Mouse (Mus musculus): ENCODE results near the gene Sgo2a.
"Not testable (repeated sequence)": the region's sequence is repeated elsewhere in the genome, so short reads cannot be mapped to it uniquely, and the experiment has no call there.

DNA sequence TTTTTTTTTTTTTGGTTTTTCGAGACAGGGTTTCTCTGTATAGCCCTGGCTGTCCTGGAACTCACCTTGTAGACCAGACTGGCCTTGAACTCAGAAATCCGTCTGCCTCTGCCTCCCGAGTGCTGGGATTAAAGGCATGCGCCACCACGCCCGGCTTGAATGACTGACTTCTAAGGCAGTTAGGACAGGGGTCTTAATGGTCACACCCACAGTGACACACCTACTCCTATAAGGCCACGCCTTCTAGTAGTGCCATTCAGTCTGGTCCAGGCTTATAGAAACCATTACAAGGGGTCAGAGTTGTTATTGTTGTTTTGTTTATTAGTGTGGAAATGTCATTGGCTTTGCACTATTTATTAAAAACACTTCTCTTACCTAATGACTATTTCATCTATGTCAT lies 10.6 kb downstream of the Sgo2a start:
- TF ChIP-seq HCFC1 (IDR thresholded peaks at IDR 0.05; ENCODE audit: borderline replicate concordance, insufficient read depth, low read length); MAFK (IDR thresholded peaks at IDR 0.05; ENCODE audit: insufficient read depth, low read depth, low read length); ZC3H11A (IDR thresholded peaks at IDR 0.05; ENCODE audit: borderline replicate concordance, low read depth, low read length); CHD2 (IDR thresholded peaks at IDR 0.05; ENCODE audit: low read depth, low read length): not testable (repeated sequence)

Data from ES-E14 (cell line).